Comparison of ENCODE assay signal across 8 mouse cellular contexts in the genomic region with DNA sequence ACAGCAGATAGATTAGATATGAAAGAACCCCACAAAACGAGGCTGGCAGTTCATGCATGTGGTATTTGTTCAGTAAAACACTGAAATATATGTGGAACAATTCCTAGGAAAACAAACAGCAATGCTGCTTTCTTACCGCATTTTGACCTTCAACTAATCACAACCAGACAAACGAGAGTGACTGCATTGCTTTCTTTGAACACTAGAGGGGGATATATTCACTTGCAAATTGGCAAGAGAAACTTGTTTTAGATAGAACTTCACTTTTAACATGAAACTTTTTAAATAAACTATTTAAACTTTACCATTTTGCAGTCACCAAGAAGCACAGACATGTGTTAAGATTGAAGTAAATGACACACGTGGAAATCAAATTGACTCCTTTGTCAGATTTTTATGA. TPM values are rescaled to one million over a fixed set of nuclear protein-coding genes. Genes with fewer than 3 reads are reported as not detected.
DNase-seq lines count a peak whose midpoint lies in the region; ATAC-seq and TF ChIP-seq lines count a peak whose summit lies in the region.
"Had no signal": no experiment of that assay in that cellular context is flagged by ENCODE, and none has a peak within 500 bp of the region (broad histone marks: within the 10 kb centered on the region; RNA-seq: fewer than 3 reads in every experiment).

No protein-coding gene starts in this region.

- H3K4me3 ChIP-seq in CH12.LX (replicated peaks in 1 of 3; ENCODE audit: low read depth in 2 of 3, low read length in 2 of 3, poor library complexity in 1 of 3) = no peak overlapping the region
- no peak overlapping the region for H3K4me3 ChIP-seq in hindbrain, embryonic 12.5 days
- H3K4me3 ChIP-seq: hindbrain, embryonic 15.5 days had no signal

- no peaks in the 10 kb centered on the region for H3K36me3 ChIP-seq in CH12.LX (replicated peaks in 1 of 2; ENCODE audit: control insufficient read depth in 1 of 2, insufficient read depth in 1 of 2, low read length in 1 of 2)
- H3K36me3 ChIP-seq in hindbrain, embryonic 12.5 days = no peaks in the 10 kb centered on the region
- H3K36me3 ChIP-seq: hindbrain, embryonic 15.5 days had no signal

- WGBS in hindbrain, embryonic 12.5 days = 4% methylated on average over 4 of the region's 4 CpGs

- peak; percentile 91 for TF ChIP-seq RAD21 in CH12.LX (IDR thresholded peaks at IDR 0.05; ENCODE audit: low read depth, low read length)

- H3K4me2 ChIP-seq in CH12.LX (ENCODE audit: insufficient read depth, low read depth, poor library complexity, severe bottlenecking) = no peak overlapping the region
- no peak overlapping the region for H3K4me2 ChIP-seq in hindbrain, embryonic 12.5 days (replicated peaks)
- H3K4me2 ChIP-seq: hindbrain, embryonic 15.5 days had no signal

- H3K4me1 ChIP-seq in CH12.LX (ENCODE audit: control insufficient read depth in 1 of 2, insufficient read depth in 2 of 2) = peaks cover 0 to 6% of the 10 kb centered on the region in 2 experiments; a peak in 2 of 4 replicates
- H3K4me1 ChIP-seq in hindbrain, embryonic 12.5 days = no peaks in the 10 kb centered on the region
- H3K4me1 ChIP-seq: hindbrain, embryonic 15.5 days had no signal

- H3K27me3 ChIP-seq in CH12.LX (replicated peaks) = no peaks in the 10 kb centered on the region
- no peaks in the 10 kb centered on the region for H3K27me3 ChIP-seq in hindbrain, embryonic 12.5 days
- H3K27me3 ChIP-seq: hindbrain, embryonic 15.5 days had no signal

- dilution Hi-C loops in CH12.LX (cut with MboI; ENCODE audit: extremely low pct_ligation_motif_present, extremely low pct_unique_long_range_greater_than_20kb, low sequenced_read_pairs) = no loop called here

- ATAC-seq in hindbrain, embryonic 12.5 days (ENCODE audit: low FRiP score) = no peak

- in situ Hi-C loops in CH12.LX (cut with MboI; ENCODE audit: low pct_ligation_motif_present, low pct_unique_long_range_greater_than_20kb, low sequenced_read_pairs) = loop anchor here (25.0 kb wide), 1 partner anchor 622 kb away; no protein-coding TSS in a partner anchor

- no peak overlapping the region for H3K9ac ChIP-seq in CH12.LX (ENCODE audit: insufficient read depth, low read depth)
- H3K9ac ChIP-seq in hindbrain, embryonic 12.5 days = no peak overlapping the region
- H3K9ac ChIP-seq: hindbrain, embryonic 15.5 days had no signal

- H3K27ac ChIP-seq in CH12.LX (ENCODE audit: insufficient read depth, low read depth) = no peak overlapping the region
- no peak overlapping the region for H3K27ac ChIP-seq in hindbrain, embryonic 12.5 days
- H3K27ac ChIP-seq: hindbrain, embryonic 15.5 days had no signal

- no peaks in the 10 kb centered on the region for H3K9me3 ChIP-seq in CH12.LX (replicated peaks; ENCODE audit: low read length)
- no peaks in the 10 kb centered on the region for H3K9me3 ChIP-seq in hindbrain, embryonic 12.5 days (replicated peaks)
- H3K9me3 ChIP-seq: hindbrain, embryonic 15.5 days had no signal

- TF ChIP-seq EP300 in CH12.LX (IDR thresholded peaks at IDR 0.05; ENCODE audit: low read length) = no peak

- H3K79me2 ChIP-seq in CH12.LX (replicated peaks; ENCODE audit: control insufficient read depth, extremely low read depth, insufficient read depth, poor library complexity, severe bottlenecking) = no peaks in the 10 kb centered on the region

- DNase-seq in kidney, postnatal 14 days = peak; percentile 63
- no peak for DNase-seq in kidney, postnatal 10 days
- DNase-seq in B cell, adult 2 months = peak; percentile 23 to 42
- DNase-seq in CH12.LX (ENCODE audit: extremely low read depth) = peak; percentile 66
- peak; percentile 65 for DNase-seq in embryo, embryonic 9.5 days (ENCODE audit: extremely low spot score)
- DNase-seq in natural killer cell, adult 2 months (ENCODE audit: low spot score in 2 of 2) = peak; percentile 2 to 28

- no peak for TF ChIP-seq POLR2A in CH12.LX (IDR thresholded peaks at IDR 0.05; ENCODE audit: low read depth, low read length)

- TF ChIP-seq CTCF in CH12.LX (conservative IDR thresholded peaks at IDR 0.05 in 1 of 2, IDR thresholded peaks at IDR 0.05 in 1 of 2; ENCODE audit: low read depth in 2 of 2, low read length in 2 of 2) = peak; percentile 49 to 86; a peak in 3 of 4 replicates

TF ChIP-seq in CH12.LX, 34 proteins besides CTCF, POLR2A, EP300 and RAD21:
- peak; percentile 47; the same call in 1 of the 2 replicates for TF ChIP-seq JUND (conservative IDR thresholded peaks at IDR 0.05; ENCODE audit: low read depth, low read length)
- TF ChIP-seq UBTF (IDR thresholded peaks at IDR 0.05; ENCODE audit: low read depth, low read length) = no peak
- TF ChIP-seq MYC (IDR thresholded peaks at IDR 0.05; ENCODE audit: low read depth, low read length) = 0 out of 2 replicates have a peak, but pooled peaks have one; percentile 53
- peak; percentile 91 for TF ChIP-seq SMC3 (IDR thresholded peaks at IDR 0.05; ENCODE audit: low read depth, low read length)
- no peak for TF ChIP-seq HCFC1 (IDR thresholded peaks at IDR 0.05; ENCODE audit: low read depth, low read length)
- TF ChIP-seq E2F4 (IDR thresholded peaks at IDR 0.05; ENCODE audit: insufficient replicate concordance, low read depth, low read length) = 0 out of 2 replicates have a peak, but pooled peaks have one; percentile 47
- peak; percentile 84 for TF ChIP-seq ZC3H11A (IDR thresholded peaks at IDR 0.05; ENCODE audit: low read depth, low read length)

RNA-seq across cellular contexts. Expression of a gene that starts 8.9 kb away (rescaled TPM):
- total RNA-seq in CH12.LX (2012; rRNA removed) (not detected in 2 replicates), CH12.LX (2014; rRNA removed) (0.03 and 0.04 TPM in 2 replicates)
- not detected in 2 replicates for polyA plus RNA-seq in CH12.LX (2012; ENCODE audit: insufficient read length, low read depth)
- 5.9 and 6.9 TPM in 2 replicates for polyA plus RNA-seq in hindbrain, embryonic 12.5 days (2016; fragmentation: Nextera tagmentation; extraction: Ambion mirVana)
